Mouse (Mus musculus) E14TG2a.4 (cell line): ENCODE data around the gene Mesp1.
A peak's percentile ranks its signal among the peaks of the same experiment; 100 is the strongest.

ENCODE experiments used
- CTCF ChIP-seq: conservative IDR thresholded peaks from 2 replicates; pipeline ENCODE4 v1.5.1; 2014; ENCODE audit warnings: low read length
- NANOG ChIP-seq: IDR thresholded peaks from 2 replicates; pipeline ENCODE4 v1.6.1; 2014; ENCODE audit warnings: borderline replicate concordance, low read length, mixed read lengths
- POU5F1 ChIP-seq: IDR thresholded peaks from 2 replicates; pipeline ENCODE4 v1.6.1; 2014; ENCODE audit warnings: low read length, borderline replicate concordance

- TF ChIP-seq CTCF (peak; percentile 13; the same call in 1 of the 2 replicates), NANOG (no peak), POU5F1 (no peak)
These were observed 5.9 kb upstream of the Mesp1 start for GRCm38 (mm10) chr7:79799506-79799905.
